Mouse (Mus musculus): ENCODE results near the gene Cbarp. TPM values are rescaled to one million over a fixed set of nuclear protein-coding genes. Genes with fewer than 3 reads are reported as not detected.

The Cbarp gene
- polyA plus RNA-seq, 1 experiment from 2014 or later, result 26.5 TPM

GRCm38 (mm10) chr10:80160455-80161371 lies 20.1 kb upstream of the Cbarp start:
- Histone ChIP-seq H3K4me3 (peak overlapping the region; percentile 41; the same call in 1 of the 2 replicates), H3K27ac (0 out of 2 replicates have a peak overlapping the region, but pooled peaks have one; percentile 83), H3K4me2 (replicated peaks) (peak overlapping the region; percentile 70), H3K4me1 (peaks cover 76% of the 10 kb centered on the region), H3K36me3 (peaks cover 21% of the 10 kb centered on the region), H3K9me3 (no peaks in the 10 kb centered on the region), H3K9ac (peak overlapping the region; percentile 40), H3K27me3 (replicated peaks) (0 out of 2 replicates have a peak, but pooled peaks cover 7% of the 10 kb centered on the region)
- ATAC-seq (ENCODE audit: low FRiP score, low read depth), result no peak
- WGBS, result 2% methylated on average over 33 of the region's 33 CpGs

DNA sequence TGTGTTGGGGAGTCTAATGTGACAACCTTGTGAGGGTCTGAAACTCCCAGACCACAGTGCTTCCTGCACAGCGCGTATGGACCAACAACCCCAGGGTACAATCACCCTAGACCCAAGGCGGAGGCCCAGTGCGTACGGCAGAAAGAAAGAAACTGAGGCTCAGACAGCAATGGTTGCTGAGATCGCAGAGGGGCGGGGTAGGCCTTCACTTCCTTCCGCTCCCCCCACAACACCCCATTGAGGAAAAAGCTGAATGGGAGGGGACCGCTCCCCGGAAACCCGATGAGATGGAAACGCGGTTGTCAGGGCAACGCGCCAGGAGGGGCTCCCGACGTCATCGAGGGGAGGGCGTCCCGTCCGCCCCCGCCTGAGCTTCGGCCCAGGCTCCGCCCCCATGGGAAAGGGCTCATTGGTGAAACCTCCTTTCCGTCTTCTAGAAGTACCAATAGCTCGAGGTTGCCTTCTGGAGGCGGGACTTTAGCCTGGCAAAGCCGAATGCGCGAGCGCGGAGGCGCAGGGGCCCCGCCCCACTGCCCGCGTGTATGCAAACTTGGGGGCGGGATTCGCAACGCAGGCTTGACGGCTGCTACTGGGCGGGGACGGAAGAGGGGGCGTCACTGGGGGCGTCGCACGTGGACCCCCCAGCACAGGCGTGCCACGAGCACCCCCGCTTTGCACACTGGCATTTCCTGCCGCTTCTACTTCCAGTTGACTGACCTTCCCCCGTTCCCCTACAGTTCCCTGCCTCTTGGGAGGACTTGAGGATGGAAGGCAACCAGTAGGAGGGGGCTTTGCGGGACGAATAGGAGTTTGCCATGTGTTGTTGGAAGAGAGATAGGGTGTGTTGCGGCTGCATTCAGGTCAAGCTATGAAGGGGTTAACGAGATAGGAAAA lies 19.2 kb upstream of the Cbarp start:
- Histone ChIP-seq H3K4me3 (peak overlapping the region; percentile 41), H3K27ac (peak overlapping the region; percentile 83), H3K9ac (peak overlapping the region; percentile 47), H3K9me3 (no peaks in the 10 kb centered on the region), H3K36me3 (peaks cover 30% of the 10 kb centered on the region), H3K27me3 (replicated peaks) (0 out of 2 replicates have a peak, but pooled peaks cover 7% of the 10 kb centered on the region), H3K4me2 (replicated peaks) (peak overlapping the region; percentile 70), H3K4me1 (peaks cover 77% of the 10 kb centered on the region)
- under 1% methylated on average over 55 of the region's 55 CpGs for WGBS
- ATAC-seq (ENCODE audit: low FRiP score, low read depth), result peak; percentile 77

DNA sequence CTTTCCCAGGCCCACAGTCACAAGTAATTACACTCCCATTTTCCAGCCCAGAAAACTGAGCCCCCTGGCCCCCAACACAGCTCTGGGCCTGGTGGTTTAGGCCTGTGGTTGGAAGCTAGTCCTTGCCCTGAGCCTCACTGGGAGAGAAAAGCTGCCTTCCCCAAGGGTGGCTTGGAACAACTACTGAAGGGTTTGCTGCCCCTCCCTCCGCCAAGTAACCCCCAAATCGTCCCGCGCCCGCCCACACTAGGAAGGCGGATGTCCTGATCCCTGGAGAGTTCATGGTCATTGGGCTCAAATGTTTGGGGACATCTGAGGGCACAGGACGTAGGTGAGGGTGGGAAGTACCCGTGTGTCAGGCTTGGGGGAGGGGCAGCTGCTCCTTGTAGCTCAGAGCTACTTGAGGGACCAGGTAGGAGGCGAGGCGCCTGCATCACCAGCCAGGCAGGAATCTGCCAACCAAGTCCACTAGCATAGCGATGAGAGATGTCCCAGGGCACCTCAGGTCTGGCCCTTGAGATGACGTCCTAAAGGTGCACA lies 18.5 kb upstream of the Cbarp start:
- Histone ChIP-seq H3K4me3 (peak overlapping the region; percentile 41), H3K36me3 (peaks cover 37% of the 10 kb centered on the region), H3K9me3 (no peaks in the 10 kb centered on the region), H3K4me2 (replicated peaks) (peak overlapping the region; percentile 70), H3K27ac (peak overlapping the region; percentile 83), H3K4me1 (peaks cover 77% of the 10 kb centered on the region), H3K27me3 (replicated peaks) (0 out of 2 replicates have a peak, but pooled peaks cover 7% of the 10 kb centered on the region), H3K9ac (peak overlapping the region; percentile 47)
- no peak; the same call in 1 of the 2 replicates for ATAC-seq (ENCODE audit: low FRiP score, low read depth)
- 7% methylated on average over 12 of the region's 12 CpGs for WGBS

- Histone ChIP-seq H3K9ac (0 out of 2 replicates have a peak overlapping the region, but pooled peaks have one; percentile 35), H3K27me3 (replicated peaks) (0 out of 2 replicates have a peak, but pooled peaks cover 5% of the 10 kb centered on the region), H3K27ac (peak overlapping the region; percentile 83), H3K36me3 (peaks cover 44% of the 10 kb centered on the region), H3K9me3 (no peaks in the 10 kb centered on the region), H3K4me3 (peak overlapping the region; percentile 7; the same call in 1 of the 2 replicates), H3K4me2 (replicated peaks) (peak overlapping the region; percentile 70), H3K4me1 (peaks cover 79% of the 10 kb centered on the region)
- WGBS, result 12% methylated on average over 18 of the region's 18 CpGs
- ATAC-seq (ENCODE audit: low FRiP score, low read depth), result no peak
Observed at GRCm38 (mm10) chr10:80158307-80158986, 17.8 kb upstream of the Cbarp start.

GRCm38 (mm10) chr10:80157141-80157929 lies 16.7 kb upstream of the Cbarp start:
- H3K4me2 ChIP-seq (replicated peaks), result peak overlapping the region; percentile 22
- 62% methylated on average over 15 of the region's 15 CpGs for WGBS
- H3K9ac ChIP-seq, result peak overlapping the region; percentile 19

DNA sequence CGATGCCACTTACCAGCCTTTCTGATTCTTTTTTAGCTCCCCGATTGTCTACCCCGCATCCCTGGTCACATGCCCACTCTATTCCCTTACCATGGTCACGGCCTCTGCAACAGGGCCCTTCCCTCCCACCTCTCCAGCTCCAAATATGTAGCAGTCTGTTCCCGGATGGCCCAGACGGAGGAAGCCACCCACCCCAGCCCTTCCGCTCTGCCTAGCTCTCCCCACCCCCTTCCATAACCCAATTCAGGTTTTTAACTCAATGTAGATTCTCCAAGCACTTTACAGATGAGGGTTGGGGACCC lies 16.1 kb upstream of the Cbarp start:
- H3K4me3 ChIP-seq, result 0 out of 2 replicates have a peak overlapping the region, but pooled peaks have one; percentile 7
- 74% methylated on average over 7 of the region's 7 CpGs for WGBS
- peak overlapping the region; percentile 19 for H3K9ac ChIP-seq

More at GRCm38 (mm10) chr10:80157141-80157929, 16.7 kb upstream of the Cbarp start:
- Histone ChIP-seq H3K27me3 (replicated peaks) (no peaks in the 10 kb centered on the region), H3K4me1 (peaks cover 90% of the 10 kb centered on the region), H3K27ac (peak overlapping the region; percentile 57; the same call in 1 of the 2 replicates), H3K9me3 (no peaks in the 10 kb centered on the region), H3K4me3 (peak overlapping the region; percentile 7; the same call in 1 of the 2 replicates), H3K36me3 (peaks cover 55% of the 10 kb centered on the region)
- ATAC-seq (ENCODE audit: low FRiP score, low read depth), result no peak

GRCm38 (mm10) chr10:80156002-80156751 lies 15.5 kb upstream of the Cbarp start:
- H3K4me3 ChIP-seq, result no peak overlapping the region
- H3K36me3 ChIP-seq, result peaks cover 66% of the 10 kb centered on the region
- ATAC-seq (ENCODE audit: low FRiP score, low read depth), result no peak
- 88% methylated on average over 29 of the region's 29 CpGs for WGBS
- no peaks in the 10 kb centered on the region for H3K9me3 ChIP-seq
- peaks cover 90% of the 10 kb centered on the region for H3K4me1 ChIP-seq
- H3K27ac ChIP-seq, result no peak overlapping the region
- H3K4me2 ChIP-seq (replicated peaks), result peak overlapping the region; percentile 22; the same call in 1 of the 2 replicates
- peak overlapping the region; percentile 19; the same call in 1 of the 2 replicates for H3K9ac ChIP-seq
- no peaks in the 10 kb centered on the region for H3K27me3 ChIP-seq (replicated peaks)

More for the DNA sequence above, 16.1 kb upstream of the Cbarp start:
- Histone ChIP-seq H3K4me1 (peaks cover 95% of the 10 kb centered on the region), H3K36me3 (peaks cover 61% of the 10 kb centered on the region), H3K4me2 (replicated peaks) (peak overlapping the region; percentile 22), H3K27me3 (replicated peaks) (no peaks in the 10 kb centered on the region), H3K27ac (0 out of 2 replicates have a peak overlapping the region, but pooled peaks have one; percentile 57), H3K9me3 (no peaks in the 10 kb centered on the region)
- no peak for ATAC-seq (ENCODE audit: low FRiP score, low read depth)

GRCm38 (mm10) chr10:80155277-80155676 lies 14.6 kb upstream of the Cbarp start:
- H3K9ac ChIP-seq, result 0 out of 2 replicates have a peak overlapping the region, but pooled peaks have one; percentile 3
- peak overlapping the region; percentile 31 for H3K4me2 ChIP-seq (replicated peaks)
- WGBS, result 60% methylated on average over 1 of the region's 1 CpGs
- H3K9me3 ChIP-seq, result no peaks in the 10 kb centered on the region
- H3K27me3 ChIP-seq (replicated peaks), result no peaks in the 10 kb centered on the region
- no peak overlapping the region for H3K4me3 ChIP-seq
- H3K27ac ChIP-seq, result no peak overlapping the region
- ATAC-seq (ENCODE audit: low FRiP score, low read depth), result no peak
- H3K4me1 ChIP-seq, result peaks cover 81% of the 10 kb centered on the region
- peaks cover 66% of the 10 kb centered on the region for H3K36me3 ChIP-seq

DNA sequence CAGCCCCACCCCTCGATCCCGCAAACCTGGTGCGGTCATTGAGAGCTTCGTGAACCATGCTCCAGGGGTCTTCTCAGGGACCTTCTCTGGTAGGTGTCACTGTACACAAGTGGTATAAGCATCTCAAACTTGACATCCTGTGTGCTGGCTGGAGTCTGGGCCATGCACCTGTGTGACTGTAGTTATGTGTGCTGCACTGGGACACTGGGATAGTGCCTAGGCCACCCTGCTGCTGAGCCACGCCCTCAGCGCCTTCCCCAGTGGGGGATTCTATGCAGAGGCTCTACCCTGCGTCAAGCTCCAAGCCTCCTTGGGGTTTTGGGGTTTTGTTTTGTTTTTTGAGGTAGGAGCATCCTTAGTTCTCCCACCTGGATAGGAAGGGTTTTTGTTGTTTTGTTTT lies 13.7 kb upstream of the Cbarp start:
- Histone ChIP-seq H3K4me2 (replicated peaks) (peak overlapping the region; percentile 91; the same call in 1 of the 2 replicates), H3K36me3 (peaks cover 66% of the 10 kb centered on the region), H3K27ac (no peak overlapping the region), H3K9ac (no peak overlapping the region; the same call in 1 of the 2 replicates), H3K9me3 (no peaks in the 10 kb centered on the region), H3K27me3 (replicated peaks) (no peaks in the 10 kb centered on the region), H3K4me3 (no peak overlapping the region), H3K4me1 (peaks cover 76% of the 10 kb centered on the region)
- ATAC-seq (ENCODE audit: low FRiP score, low read depth), result no peak
- WGBS, result 88% methylated on average over 7 of the region's 7 CpGs

DNA sequence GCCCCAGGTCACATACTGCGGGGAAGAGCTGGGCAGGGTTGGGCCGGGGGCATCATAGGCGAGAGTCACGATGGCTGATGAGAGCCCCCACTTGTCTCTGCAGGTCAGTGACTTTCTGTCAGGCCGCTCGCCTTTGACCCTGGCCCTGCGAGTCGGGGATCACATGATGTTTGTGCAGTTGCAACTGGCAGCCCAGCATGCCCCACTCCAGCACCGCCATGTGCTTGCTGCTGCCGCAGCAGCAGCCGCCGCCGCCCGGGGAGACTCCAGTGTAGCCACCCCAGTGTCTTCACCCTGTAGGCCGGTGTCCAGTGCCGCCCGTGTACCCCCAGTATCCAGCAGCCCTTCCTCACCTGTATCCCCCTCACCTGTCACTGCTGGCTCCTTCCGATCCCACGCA lies 13.1 kb upstream of the Cbarp start:
- no peak for ATAC-seq (ENCODE audit: low FRiP score, low read depth)
- 87% methylated on average over 19 of the region's 19 CpGs for WGBS
- Histone ChIP-seq H3K4me1 (peaks cover 69% of the 10 kb centered on the region), H3K27ac (peak overlapping the region; percentile 51; the same call in 1 of the 2 replicates), H3K4me2 (replicated peaks) (peak overlapping the region; percentile 91), H3K36me3 (peaks cover 66% of the 10 kb centered on the region), H3K9me3 (no peaks in the 10 kb centered on the region), H3K4me3 (peak overlapping the region; percentile 99; the same call in 1 of the 2 replicates), H3K9ac (peak overlapping the region; percentile 100), H3K27me3 (replicated peaks) (no peaks in the 10 kb centered on the region)
